Mouse (Mus musculus): ENCODE measurements around the gene Arhgap27. TPM values are rescaled to one million over a fixed set of nuclear protein-coding genes. Genes with fewer than 3 reads are reported as not detected.

The Arhgap27 gene
- total and polyA plus RNA-seq, 3 experiments = 6.3 to 15.0 TPM; not detected in 1

DNA sequence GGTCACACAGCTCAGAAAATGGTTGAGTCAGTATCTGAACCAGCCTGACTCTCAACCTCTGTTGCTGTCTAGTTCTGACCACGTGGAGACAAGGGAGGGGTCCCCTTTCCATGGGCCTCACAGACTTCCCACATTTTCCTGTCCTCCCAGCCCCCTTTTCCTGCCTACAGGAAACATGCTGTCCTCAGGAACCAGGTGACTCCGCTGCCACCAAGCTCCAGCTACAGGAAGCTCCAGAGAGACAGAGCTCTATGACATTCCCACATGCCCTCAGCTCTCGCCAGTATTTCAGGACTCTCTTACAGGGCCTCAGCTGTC is 7.7 kb upstream of the Arhgap27 start:
- H3K79me2 ChIP-seq (ENCODE audit: control insufficient read depth, insufficient read depth, low read length, poor library complexity) = no peaks in the 10 kb centered on the region
- H3K4me1 ChIP-seq (ENCODE audit: control insufficient read depth in 1 of 2, insufficient read depth in 2 of 2, low read length in 2 of 2) = no peaks in the 10 kb centered on the region
- no peak overlapping the region for H3K9ac ChIP-seq (ENCODE audit: control insufficient read depth, low read depth, low read length, poor library complexity, severe bottlenecking)
- H3K4me3 ChIP-seq (ENCODE audit: control insufficient read depth in 1 of 2, insufficient read depth in 1 of 2, low read depth in 2 of 2, low read length in 2 of 2) = no peak overlapping the region
- TF ChIP-seq ETS1 (IDR thresholded peaks at IDR 0.05; ENCODE audit: low read depth, low read length) = no peak
- TF ChIP-seq TCF12 (IDR thresholded peaks at IDR 0.05; ENCODE audit: low read depth, low read length) = no peak
- no peak for TF ChIP-seq E2F4 (IDR thresholded peaks at IDR 0.05; ENCODE audit: borderline replicate concordance, low read depth, low read length)
- no peak for TF ChIP-seq POLR2AphosphoS2 (IDR thresholded peaks at IDR 0.05; ENCODE audit: low read length)
- H3K36me3 ChIP-seq (ENCODE audit: control insufficient read depth in 1 of 2, insufficient read depth in 2 of 2, low read length in 2 of 2) = no peaks in the 10 kb centered on the region; a peak in 1 of 4 replicates
- H3K27ac ChIP-seq (ENCODE audit: control insufficient read depth, low read depth, low read length) = no peak overlapping the region
- DNase-seq (ENCODE audit: low read depth, low spot score) = no peak
- no peaks in the 10 kb centered on the region for H3K9me3 ChIP-seq (replicated peaks; ENCODE audit: insufficient read depth, low read length)
- H3K27me3 ChIP-seq (ENCODE audit: control insufficient read depth in 1 of 2, insufficient read depth in 2 of 2, low read length in 2 of 2) = no peaks in the 10 kb centered on the region

DNA sequence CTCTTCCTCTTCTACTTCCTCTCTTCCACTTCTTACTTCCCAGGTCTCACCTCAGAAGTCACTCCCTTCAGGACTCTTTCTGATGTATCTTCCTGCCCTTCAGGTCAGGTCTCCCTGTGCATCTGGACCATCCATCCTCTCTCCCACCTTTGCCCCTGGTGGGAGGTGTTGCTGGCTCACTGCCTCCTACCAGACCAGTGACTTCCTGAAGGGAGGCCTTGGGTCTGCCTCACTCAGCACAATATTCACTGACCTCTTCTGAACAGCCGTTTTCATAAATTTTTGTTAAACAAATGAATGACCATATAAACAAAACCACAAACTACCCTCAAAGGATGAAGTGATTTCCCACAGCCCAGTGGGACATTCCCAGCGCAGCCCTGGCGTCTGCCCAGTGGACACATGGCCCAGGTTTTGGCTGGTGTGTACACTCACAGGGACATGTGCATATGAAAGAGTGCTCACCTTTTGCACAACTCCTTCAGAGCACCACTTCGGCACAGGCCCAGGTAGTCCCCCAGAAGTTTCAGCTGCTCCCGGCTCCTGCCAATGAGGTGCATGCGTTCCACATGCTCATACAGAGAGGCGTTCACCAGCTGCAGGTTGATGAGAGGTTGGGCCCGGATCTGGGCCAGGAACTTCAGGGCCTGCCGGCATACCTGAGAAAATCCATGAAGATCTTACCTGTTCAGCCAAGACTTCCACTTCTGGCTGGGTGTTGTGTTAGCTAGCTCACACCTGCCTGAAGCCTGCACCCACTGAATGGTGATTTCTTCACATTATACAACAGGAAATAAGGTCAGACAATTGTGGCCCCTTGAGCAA is 7.1 kb upstream of the Arhgap27 start:
- Histone ChIP-seq H3K4me3 (ENCODE audit: control insufficient read depth in 1 of 2, insufficient read depth in 1 of 2, low read depth in 2 of 2, low read length in 2 of 2) (no peak overlapping the region), H3K79me2 (ENCODE audit: control insufficient read depth, insufficient read depth, low read length, poor library complexity) (no peaks in the 10 kb centered on the region), H3K4me1 (ENCODE audit: control insufficient read depth in 1 of 2, insufficient read depth in 2 of 2, low read length in 2 of 2) (no peaks in the 10 kb centered on the region), H3K9ac (ENCODE audit: control insufficient read depth, low read depth, low read length, poor library complexity, severe bottlenecking) (no peak overlapping the region), H3K36me3 (ENCODE audit: control insufficient read depth in 1 of 2, insufficient read depth in 2 of 2, low read length in 2 of 2) (no peaks in the 10 kb centered on the region; a peak in 1 of 4 replicates), H3K27ac (ENCODE audit: control insufficient read depth, low read depth, low read length) (no peak overlapping the region), H3K27me3 (ENCODE audit: control insufficient read depth in 1 of 2, insufficient read depth in 2 of 2, low read length in 2 of 2) (no peaks in the 10 kb centered on the region), H3K9me3 (replicated peaks; ENCODE audit: insufficient read depth, low read length) (no peaks in the 10 kb centered on the region)
- DNase-seq (ENCODE audit: low read depth, low spot score) = no peak
- no peak for TF ChIP-seq HCFC1 (IDR thresholded peaks at IDR 0.05; ENCODE audit: low read depth, low read length)
- TF ChIP-seq BHLHE40 (IDR thresholded peaks at IDR 0.05; ENCODE audit: borderline replicate concordance, low read depth, low read length) = no peak
- TF ChIP-seq NRF1 (IDR thresholded peaks at IDR 0.05; ENCODE audit: insufficient read depth, low read depth, low read length, poor library complexity, severe bottlenecking) = no peak
- TF ChIP-seq CTCF (IDR thresholded peaks at IDR 0.05 in 2 of 3, conservative IDR thresholded peaks at IDR 0.05 in 1 of 3; ENCODE audit: control insufficient read depth in 1 of 3, insufficient read depth in 1 of 3, low read depth in 2 of 3, low read length in 3 of 3, poor library complexity in 1 of 3, severe bottlenecking in 1 of 3) = no peak
- TF ChIP-seq EP300 (IDR thresholded peaks at IDR 0.05; ENCODE audit: low read depth in 1 of 2, low read length in 2 of 2) = no peak
- no peak for TF ChIP-seq CHD2 (IDR thresholded peaks at IDR 0.05; ENCODE audit: low read length)
- no peak for TF ChIP-seq USF1 (IDR thresholded peaks at IDR 0.05; ENCODE audit: low read depth, low read length)
- TF ChIP-seq NELFE (IDR thresholded peaks at IDR 0.05; ENCODE audit: low read depth, low read length) = no peak
- TF ChIP-seq E2F4 (IDR thresholded peaks at IDR 0.05; ENCODE audit: borderline replicate concordance, low read depth, low read length) = no peak
- TF ChIP-seq SMC3 (IDR thresholded peaks at IDR 0.05; ENCODE audit: low read depth, low read length) = no peak
- TF ChIP-seq TCF12 (IDR thresholded peaks at IDR 0.05; ENCODE audit: low read depth, low read length) = no peak
- no peak for TF ChIP-seq TBP (IDR thresholded peaks at IDR 0.05; ENCODE audit: low read depth, low read length)
- TF ChIP-seq RCOR1 (IDR thresholded peaks at IDR 0.05; ENCODE audit: low read depth, low read length) = no peak
- TF ChIP-seq CHD1 (IDR thresholded peaks at IDR 0.05; ENCODE audit: low read depth, low read length) = no peak
- TF ChIP-seq ZKSCAN1 (IDR thresholded peaks at IDR 0.05; ENCODE audit: low read depth, low read length) = no peak
- no peak for TF ChIP-seq POLR2AphosphoS2 (IDR thresholded peaks at IDR 0.05; ENCODE audit: low read length)
- no peak for TF ChIP-seq TAL1 (IDR thresholded peaks at IDR 0.05; ENCODE audit: low read length)

All from MEL (cell line).